Mouse (Mus musculus) intestine, embryonic 14.5 days (tissue): Measurements from ENCODE around the gene Adh7. TPM values are rescaled to one million over a fixed set of nuclear protein-coding genes. Genes with fewer than 3 reads are reported as not detected.

Source experiments
- ATAC-seq: fragments of 200-750 bp; cut with Nextera tagmentation; replicated peaks from 2 replicates; pipeline ENCODE4 v1.8.0; 2017; ENCODE audit warnings: low read depth, moderate number of reproducible peaks, moderate TSS enrichment, moderate library complexity; ENCODE audit not compliant: low FRiP score, low TSS enrichment
- DNase-seq: peaks from one replicate; pipeline ENCODE4 v3.0.0-alpha.2; 2018; ENCODE audit warnings: low spot score
- H3K27ac ChIP-seq: fragments of 300-500 bp; sonication (generic); 2 replicates; pipeline ENCODE4 v1.5.1; 2014; ENCODE audit warnings: low read depth, mild to moderate bottlenecking, control low read depth
- H3K27me3 ChIP-seq: fragments of 300-500 bp; sonication (generic); replicated peaks from 2 replicates; pipeline ENCODE4 v1.6.1; 2014; ENCODE audit warnings: low read length, control low read depth; ENCODE audit not compliant: control insufficient read depth, insufficient read depth
- H3K36me3 ChIP-seq: fragments of 300-500 bp; sonication (generic); 2 replicates; pipeline ENCODE4 v1.6.1; 2014; ENCODE audit warnings: low read length, control low read depth; ENCODE audit not compliant: control insufficient read depth, insufficient read depth
- H3K4me1 ChIP-seq: fragments of 300-500 bp; sonication (generic); replicated peaks from 2 replicates; pipeline ENCODE4 v1.6.1; 2014; ENCODE audit warnings: low read length, control low read depth, mixed read lengths; ENCODE audit not compliant: control insufficient read depth, insufficient read depth
- H3K4me2 ChIP-seq: fragments of 300-500 bp; sonication (generic); 2 replicates; pipeline ENCODE4 v1.6.1; 2014; ENCODE audit warnings: low read length
- H3K4me3 ChIP-seq: fragments of 300-500 bp; sonication (generic); 2 replicates; pipeline ENCODE4 v1.5.1; 2014; ENCODE audit warnings: low read depth, low read length, control low read depth, mixed read lengths
- H3K9ac ChIP-seq: fragments of 300-500 bp; sonication (generic); 2 replicates; pipeline ENCODE4 v1.6.1; 2014; ENCODE audit warnings: mild to moderate bottlenecking, low read length
- H3K9me3 ChIP-seq: fragments of 300-500 bp; sonication (generic); 2 replicates; pipeline ENCODE4 v1.6.1; 2016; ENCODE audit warnings: low read length, control low read depth; ENCODE audit not compliant: control insufficient read depth
- whole genome bisulfite sequencing: fragments of 180-500 bp; shearing (Covaris S2); extraction: QIAGEN DNeasy Blood & Tissue Kit; methylation state at CpG from one replicate; pipeline ENCODE4 v1.1.7; 2014; 5-methylcytosine and 5-hydroxymethylcytosine counted together
- polyA plus RNA-seq: library from polyadenylated mRNA; unstranded; fragments of >200 nt; fragmentation: Nextera tagmentation; extraction: Ambion mirVana; gene quantifications from 2 replicates; pipeline ENCODE4 v1.2.1, GENCODE M21; 2014

Gene Adh7
- polyA plus RNA-seq, 1 experiment from 2014 or later = not detected

DNA sequence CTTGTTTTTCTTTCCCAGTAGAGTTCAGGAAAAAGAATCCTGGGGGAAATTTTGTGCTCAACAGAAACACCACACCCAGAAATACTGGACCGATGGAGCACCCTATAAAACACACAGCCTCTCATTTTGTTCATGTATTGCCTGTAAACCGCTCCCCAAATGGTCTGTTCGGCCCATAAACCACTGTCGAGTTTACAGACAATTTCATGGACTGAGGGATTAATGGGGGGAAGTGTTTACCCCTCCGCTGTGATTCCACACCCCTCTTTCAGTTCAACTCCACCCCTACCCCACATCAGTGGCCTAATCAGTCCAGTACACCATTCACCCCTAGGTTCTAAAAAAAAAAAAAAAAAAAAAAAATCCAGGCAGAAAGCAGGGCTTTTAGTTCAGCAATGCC, 23.4 kb downstream of the Adh7 start:
- no peak overlapping the region for H3K4me3 ChIP-seq
- H3K27ac ChIP-seq = no peak overlapping the region
- no peaks in the 10 kb centered on the region for H3K9me3 ChIP-seq
- H3K36me3 ChIP-seq = no peaks in the 10 kb centered on the region
- H3K4me1 ChIP-seq = no peaks in the 10 kb centered on the region
- no peak overlapping the region for H3K4me2 ChIP-seq
- no peaks in the 10 kb centered on the region for H3K27me3 ChIP-seq
- H3K9ac ChIP-seq = no peak overlapping the region
- ATAC-seq (no peak), DNase-seq (no peak)
- 59% methylated on average over 5 of the region's 5 CpGs for WGBS

- ATAC-seq (no peak), DNase-seq (no peak)
- no peak overlapping the region for H3K9ac ChIP-seq
- no peaks in the 10 kb centered on the region for H3K9me3 ChIP-seq
- H3K36me3 ChIP-seq = no peaks in the 10 kb centered on the region
- WGBS = 43% methylated on average over 6 of the region's 6 CpGs
- H3K4me3 ChIP-seq = no peak overlapping the region
- no peaks in the 10 kb centered on the region for H3K27me3 ChIP-seq
- no peaks in the 10 kb centered on the region for H3K4me1 ChIP-seq
- no peak overlapping the region for H3K27ac ChIP-seq
- no peak overlapping the region for H3K4me2 ChIP-seq
These were observed 23.8 kb downstream of the Adh7 start for GRCm38 (mm10) chr3:138241371-138241770.

GRCm38 (mm10) chr3:138242021-138242726, 24.6 kb downstream of the Adh7 start:
- Histone ChIP-seq H3K27me3 (no peaks in the 10 kb centered on the region), H3K36me3 (no peaks in the 10 kb centered on the region), H3K4me2 (no peak overlapping the region), H3K9ac (no peak overlapping the region), H3K9me3 (no peaks in the 10 kb centered on the region), H3K27ac (no peak overlapping the region), H3K4me3 (no peak overlapping the region), H3K4me1 (no peaks in the 10 kb centered on the region)
- WGBS = 79% methylated on average over 14 of the region's 14 CpGs
- no peak for ATAC-seq
- no peak for DNase-seq

DNA sequence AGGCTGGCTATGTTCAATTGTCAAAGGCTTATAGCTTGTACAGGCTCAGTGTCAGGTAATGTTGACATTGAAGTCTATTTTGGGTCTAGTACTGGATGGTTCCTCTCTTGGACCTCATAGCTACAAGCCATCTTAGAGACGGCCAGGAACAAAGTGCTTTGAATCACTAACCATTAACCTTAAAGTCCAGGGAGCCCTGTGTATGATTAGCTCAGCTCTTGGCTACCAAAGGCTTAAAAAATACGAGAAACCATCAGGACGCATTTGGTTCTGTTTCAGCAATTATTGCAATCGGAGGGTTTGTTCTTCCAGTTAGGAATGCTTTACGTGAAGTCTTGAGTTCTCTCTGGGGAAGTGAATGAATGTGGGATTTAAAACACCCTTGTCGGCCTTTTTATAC, 25.4 kb downstream of the Adh7 start:
- DNase-seq = no peak
- no peak for ATAC-seq
- WGBS = 91% methylated on average over 6 of the region's 6 CpGs
- Histone ChIP-seq H3K27ac (no peak overlapping the region), H3K9ac (no peak overlapping the region), H3K36me3 (no peaks in the 10 kb centered on the region), H3K27me3 (no peaks in the 10 kb centered on the region), H3K4me1 (no peaks in the 10 kb centered on the region), H3K4me2 (no peak overlapping the region), H3K4me3 (no peak overlapping the region), H3K9me3 (no peaks in the 10 kb centered on the region)

DNA sequence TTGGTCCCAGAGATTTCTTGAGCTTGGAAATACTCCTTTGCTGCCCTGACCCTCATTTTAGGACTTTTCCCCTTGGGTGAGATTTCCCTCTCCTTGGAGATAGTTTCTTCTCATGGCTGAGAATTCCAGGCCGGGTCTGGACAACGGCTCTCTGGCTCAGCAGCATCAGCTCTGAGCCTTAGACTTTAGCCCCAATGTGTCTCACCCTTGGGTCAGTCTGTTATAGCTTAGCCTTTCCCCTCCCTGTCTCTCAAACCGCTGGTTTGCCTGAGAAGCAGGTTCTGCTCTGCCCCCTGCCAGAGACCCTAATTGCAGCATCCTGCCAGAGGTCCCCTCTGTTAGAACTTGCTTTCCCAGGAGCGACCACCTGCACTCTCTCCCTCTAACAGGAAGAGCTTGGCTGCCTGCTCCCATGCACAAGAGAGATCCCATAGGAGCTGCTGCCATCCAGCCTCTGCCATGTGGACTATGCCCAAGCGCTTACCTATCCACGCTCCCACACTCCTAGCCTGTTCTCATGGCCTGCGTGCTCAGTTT, 26.8 kb downstream of the Adh7 start:
- no peaks in the 10 kb centered on the region for H3K4me1 ChIP-seq
- WGBS = 78% methylated on average over 7 of the region's 7 CpGs
- no peaks in the 10 kb centered on the region for H3K36me3 ChIP-seq
- no peak overlapping the region for H3K4me3 ChIP-seq
- H3K4me2 ChIP-seq = no peak overlapping the region
- no peaks in the 10 kb centered on the region for H3K27me3 ChIP-seq
- DNase-seq (no peak), ATAC-seq (no peak)
- no peak overlapping the region for H3K9ac ChIP-seq
- no peaks in the 10 kb centered on the region for H3K9me3 ChIP-seq
- H3K27ac ChIP-seq = no peak overlapping the region

GRCm38 (mm10) chr3:138246511-138247020, 29.0 kb downstream of the Adh7 start:
- ATAC-seq = no peak
- H3K4me1 ChIP-seq = no peaks in the 10 kb centered on the region
- no peak overlapping the region for H3K4me2 ChIP-seq
- H3K27me3 ChIP-seq = no peaks in the 10 kb centered on the region
- H3K27ac ChIP-seq = no peak overlapping the region
- DNase-seq = no peak
- H3K9me3 ChIP-seq = no peaks in the 10 kb centered on the region
- H3K36me3 ChIP-seq = no peaks in the 10 kb centered on the region
- H3K9ac ChIP-seq = no peak overlapping the region
- no peak overlapping the region for H3K4me3 ChIP-seq

- no peaks in the 10 kb centered on the region for H3K36me3 ChIP-seq
- H3K9me3 ChIP-seq = no peaks in the 10 kb centered on the region
- H3K27me3 ChIP-seq = no peaks in the 10 kb centered on the region
- no peak overlapping the region for H3K27ac ChIP-seq
- no peaks in the 10 kb centered on the region for H3K4me1 ChIP-seq
- WGBS = 81% methylated on average over 4 of the region's 4 CpGs
- no peak for DNase-seq
- H3K4me3 ChIP-seq = no peak overlapping the region
- ATAC-seq = no peak
- H3K4me2 ChIP-seq = no peak overlapping the region
- no peak overlapping the region for H3K9ac ChIP-seq
These were observed 29.7 kb downstream of the Adh7 start for GRCm38 (mm10) chr3:138247241-138247640.

GRCm38 (mm10) chr3:138248011-138248410, 30.5 kb downstream of the Adh7 start:
- H3K36me3 ChIP-seq = no peaks in the 10 kb centered on the region
- no peak overlapping the region for H3K27ac ChIP-seq
- no peaks in the 10 kb centered on the region for H3K27me3 ChIP-seq
- WGBS = 81% methylated on average over 7 of the region's 7 CpGs
- H3K4me1 ChIP-seq = no peaks in the 10 kb centered on the region
- DNase-seq (no peak), ATAC-seq (no peak)
- no peak overlapping the region for H3K4me3 ChIP-seq
- H3K4me2 ChIP-seq = no peak overlapping the region
- no peak overlapping the region for H3K9ac ChIP-seq
- no peaks in the 10 kb centered on the region for H3K9me3 ChIP-seq

DNA sequence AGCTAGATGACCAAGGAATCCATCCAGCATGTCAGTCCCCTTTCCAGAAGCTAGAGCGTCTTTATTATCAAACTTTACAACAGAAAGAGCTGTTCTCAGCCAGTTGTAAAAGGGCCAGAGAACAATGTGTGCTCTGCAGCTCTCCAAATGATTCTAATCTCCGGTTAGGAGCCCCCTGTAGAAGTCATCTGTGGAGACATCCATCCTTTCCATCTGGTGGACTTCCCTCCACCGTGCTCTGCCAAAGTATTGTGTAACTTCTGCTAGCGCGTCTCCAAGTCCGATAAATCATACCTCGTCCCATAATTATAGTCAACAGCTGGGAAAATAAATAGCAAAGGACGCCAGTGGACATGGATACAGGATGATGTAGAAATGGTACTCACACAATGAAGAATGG, 31.2 kb downstream of the Adh7 start:
- H3K27ac ChIP-seq = no peak overlapping the region
- ATAC-seq = no peak

More for the DNA sequence above, 31.2 kb downstream of the Adh7 start:
- H3K4me1 ChIP-seq = no peaks in the 10 kb centered on the region
- H3K36me3 ChIP-seq = no peaks in the 10 kb centered on the region
- DNase-seq = no peak
- no peak overlapping the region for H3K4me2 ChIP-seq
- H3K27me3 ChIP-seq = no peaks in the 10 kb centered on the region
- H3K9me3 ChIP-seq = no peaks in the 10 kb centered on the region
- no peak overlapping the region for H3K9ac ChIP-seq
- WGBS = 84% methylated on average over 8 of the region's 8 CpGs
- H3K4me3 ChIP-seq = no peak overlapping the region
